Mouse (Mus musculus) gastrocnemius, adult 18-20 months (tissue): ENCODE data around the gene Mag. TPM values are rescaled to one million over a fixed set of nuclear protein-coding genes. Genes with fewer than 3 reads are reported as not detected.
"Not testable (repeated sequence)": the region's sequence is repeated elsewhere in the genome, so short reads cannot be mapped to it uniquely, and the experiment has no call there.

Experiments
- DNase-seq: peaks from one replicate; pipeline ENCODE4 v3.0.0; 2021; ENCODE audit warnings: low spot score
- total RNA-seq, 2 experiments: library from RNA; stranded (reverse); gene quantifications; 2 replicates each; pipeline ENCODE4 v1.2.3; 2021

Mag gene
- total RNA-seq, 2 experiments from 2014 or later = 0.48 to 0.76 TPM

GRCm38 (mm10) chr7:30942365-30942764 lies 27.7 kb upstream of the Mag start:
- not testable (repeated sequence) for DNase-seq

- DNase-seq = not testable (repeated sequence)
Measured at GRCm38 (mm10) chr7:30940070-30940469, 25.4 kb upstream of the Mag start.

DNA sequence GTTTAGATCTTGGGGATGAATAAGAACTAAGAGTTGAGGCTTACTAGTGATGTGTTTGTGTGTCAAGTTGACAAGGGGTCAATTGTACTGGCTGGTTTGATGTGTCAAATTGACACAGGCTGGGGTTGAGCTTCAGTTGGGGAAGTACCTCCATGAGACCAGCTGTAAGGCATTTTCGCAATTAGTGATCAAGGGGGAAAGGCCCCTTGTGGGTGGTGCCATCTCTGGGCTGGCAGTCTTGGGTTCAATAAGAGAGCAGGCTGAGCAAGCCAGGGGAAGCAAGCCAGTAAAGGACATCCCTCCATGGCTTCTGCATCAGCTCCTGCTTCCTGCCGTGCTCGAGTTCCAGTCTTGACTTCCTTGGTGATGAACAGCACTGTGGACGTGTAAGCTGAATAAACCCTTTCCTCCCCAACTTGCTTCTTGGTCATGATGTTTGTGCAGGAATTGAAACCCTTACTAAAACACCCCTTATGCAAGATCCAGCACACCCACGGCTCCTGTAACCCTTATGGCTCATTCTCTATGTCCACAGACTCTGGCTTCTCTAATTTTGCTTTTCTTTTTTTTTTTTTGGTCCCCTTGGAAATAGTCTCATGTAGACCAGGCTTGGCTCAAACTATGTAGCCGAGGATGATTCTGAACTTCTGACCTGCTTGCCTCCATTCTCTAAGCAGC lies 20.9 kb upstream of the Mag start:
- not testable (repeated sequence) for DNase-seq

GRCm38 (mm10) chr7:30924581-30924980 lies 9.9 kb upstream of the Mag start, which contains the start of gene Hamp2:
TSS of gene Hamp2 (minus strand) at chr7:30924681.
- not testable (repeated sequence) for DNase-seq

GRCm38 (mm10) chr7:30924071-30924470 lies 9.4 kb upstream of the Mag start:
- DNase-seq = no peak

DNA sequence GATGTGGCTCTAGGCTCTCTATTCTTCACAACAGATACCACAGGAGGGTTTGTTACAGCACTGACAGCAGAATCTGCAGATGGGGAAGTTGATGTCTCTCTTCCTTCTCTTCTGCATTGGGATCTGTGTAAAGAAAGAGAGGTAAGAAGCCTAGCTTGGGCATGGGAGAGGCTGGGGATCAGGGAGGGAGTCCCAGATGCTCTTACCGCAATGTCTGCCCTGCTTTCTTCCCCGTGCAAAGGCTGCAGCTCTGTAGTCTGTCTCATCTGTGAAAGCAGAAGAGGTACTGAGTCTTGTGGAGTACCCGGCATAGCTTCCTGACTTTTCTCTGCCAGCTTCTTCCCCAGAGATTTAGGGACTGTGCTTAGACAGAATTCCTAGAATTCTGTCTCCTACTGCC lies 7.8 kb upstream of the Mag start:
- DNase-seq = not testable (repeated sequence)

- no peak for DNase-seq
Measured at GRCm38 (mm10) chr7:30920217-30920616, 5.5 kb upstream of the Mag start.

- DNase-seq = no peak
Measured at GRCm38 (mm10) chr7:30917219-30917618, 2.5 kb upstream of the Mag start.

DNA sequence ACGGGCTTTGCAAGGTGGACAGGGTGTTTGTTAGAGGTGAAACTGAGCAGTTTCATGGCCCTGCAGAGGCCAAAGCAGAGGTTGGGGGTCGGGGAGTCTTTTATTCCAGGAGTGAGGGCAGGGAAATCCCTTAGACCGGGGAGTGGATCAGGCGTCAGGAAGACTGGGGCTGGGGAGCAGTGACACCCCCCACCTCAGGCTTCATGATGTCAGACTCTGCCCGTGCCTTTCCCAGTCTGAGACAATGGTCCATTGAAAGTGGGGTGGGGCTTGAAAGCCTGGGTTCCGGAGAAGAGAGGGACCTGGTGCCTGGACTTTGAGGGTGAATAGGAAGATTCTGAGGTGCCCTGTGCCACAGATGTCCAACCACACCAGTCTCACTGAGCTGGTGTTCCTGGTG lies 2.0 kb upstream of the Mag start:
- DNase-seq = no peak

- no peak for DNase-seq
Measured at GRCm38 (mm10) chr7:30909773-30910172, 4.9 kb downstream of the Mag start.

- DNase-seq = no peak
Measured at GRCm38 (mm10) chr7:30908992-30909431, 5.7 kb downstream of the Mag start.

GRCm38 (mm10) chr7:30908277-30908991 lies 6.2 kb downstream of the Mag start:
- no peak for DNase-seq

DNA sequence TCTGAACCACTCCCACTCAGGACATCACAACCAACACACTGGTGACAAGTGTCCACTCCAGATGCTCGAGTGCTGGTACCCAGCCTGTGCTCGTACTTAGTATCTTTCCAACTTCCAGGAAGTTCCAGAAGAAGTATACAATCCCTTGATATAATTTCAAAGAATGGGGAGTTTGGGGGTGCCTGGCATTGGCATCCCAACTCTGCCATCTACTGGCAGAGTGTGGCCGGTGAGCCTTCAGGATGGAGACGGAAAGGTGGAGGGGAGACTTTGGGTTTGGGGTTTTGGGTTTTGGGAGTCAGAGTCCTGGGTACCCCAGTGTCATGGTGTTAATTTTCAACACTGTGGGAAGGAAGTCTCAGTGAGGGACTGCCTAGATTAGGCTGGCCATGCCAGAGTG lies 10.6 kb downstream of the Mag start:
- no peak for DNase-seq

DNA sequence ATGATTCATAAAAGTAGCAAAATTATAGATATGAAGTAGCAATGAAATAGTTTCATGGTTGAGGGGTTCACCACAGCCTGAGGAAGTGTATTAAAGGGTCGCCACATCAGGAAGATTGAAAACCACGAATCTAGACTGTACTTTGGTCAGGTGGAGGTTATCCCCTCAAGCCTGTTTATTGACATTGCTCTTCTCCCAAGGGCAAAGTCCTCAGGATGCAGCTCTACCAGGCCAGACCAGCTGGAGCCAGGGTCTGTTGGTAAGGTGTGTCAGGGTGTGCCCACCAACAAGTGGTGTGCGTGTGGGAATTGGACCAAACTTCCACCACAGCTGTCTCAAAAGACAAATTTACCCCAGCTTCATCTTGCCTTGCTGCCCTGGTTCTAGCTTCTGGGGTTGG lies 19.5 kb downstream of the Mag start:
- no peak for DNase-seq

GRCm38 (mm10) chr7:30892515-30892914 lies 22.2 kb downstream of the Mag start:
- DNase-seq = no peak

DNA sequence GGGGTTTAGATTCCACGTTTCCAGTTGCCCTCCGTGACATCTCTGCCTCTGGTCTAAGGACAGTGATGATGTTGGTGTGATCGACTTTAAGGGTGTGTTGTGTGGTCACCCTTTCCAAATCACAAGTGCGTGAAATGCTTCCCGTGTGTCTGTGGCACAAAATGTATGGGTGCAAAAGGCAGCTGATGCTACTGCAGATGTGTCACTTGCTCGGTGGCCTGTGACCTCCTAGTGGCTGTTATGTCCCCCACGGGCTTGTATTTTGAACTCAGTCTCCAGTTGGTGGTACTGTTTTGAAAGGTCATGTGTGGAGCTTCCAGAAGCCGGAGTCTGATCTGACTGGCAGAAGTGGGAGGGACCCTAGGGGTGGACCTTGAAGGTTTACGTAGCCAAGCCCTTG lies 22.9 kb downstream of the Mag start:
- DNase-seq = no peak

DNA sequence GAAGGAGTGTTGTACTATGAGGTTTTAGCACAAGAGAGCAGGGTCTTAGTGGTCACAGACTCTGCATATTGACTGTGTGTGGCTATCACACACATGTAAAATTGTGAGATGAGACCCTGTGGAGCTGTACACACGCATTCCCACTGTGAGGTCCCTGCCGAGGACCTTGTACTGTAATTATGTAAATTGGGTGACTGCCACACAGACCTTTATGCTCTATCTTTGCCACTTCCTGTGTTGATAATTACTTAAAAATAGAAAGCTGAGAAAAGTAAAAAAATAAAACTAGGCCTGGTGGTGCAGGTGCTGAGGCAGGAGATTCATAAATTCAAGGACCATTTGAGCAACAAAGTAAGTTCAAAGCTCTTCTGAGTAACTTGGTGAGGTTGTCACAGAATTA lies 24.0 kb downstream of the Mag start:
- no peak for DNase-seq

DNA sequence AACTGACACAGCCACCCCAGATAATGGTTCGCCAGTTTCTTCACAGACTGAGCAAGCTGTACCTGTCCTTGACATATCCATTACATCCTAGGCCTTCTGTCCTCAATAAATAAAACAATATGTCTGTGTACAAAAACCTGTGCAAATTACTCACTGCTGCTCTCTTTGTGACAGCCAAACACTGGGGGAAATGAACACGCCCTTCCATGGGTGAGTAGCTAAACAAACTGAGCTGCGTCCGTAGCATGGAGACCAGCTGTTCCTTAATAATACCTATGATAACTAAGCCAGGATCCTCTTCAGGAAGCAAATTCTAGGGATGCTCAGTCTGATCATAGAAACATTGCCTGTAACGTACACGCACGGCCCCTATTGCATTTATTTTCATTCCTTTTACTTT lies 25.9 kb downstream of the Mag start:
- DNase-seq = no peak

GRCm38 (mm10) chr7:30887568-30888188 lies 27.0 kb downstream of the Mag start:
- no peak for DNase-seq

GRCm38 (mm10) chr7:30886852-30887251 lies 27.8 kb downstream of the Mag start:
- DNase-seq = no peak

DNA sequence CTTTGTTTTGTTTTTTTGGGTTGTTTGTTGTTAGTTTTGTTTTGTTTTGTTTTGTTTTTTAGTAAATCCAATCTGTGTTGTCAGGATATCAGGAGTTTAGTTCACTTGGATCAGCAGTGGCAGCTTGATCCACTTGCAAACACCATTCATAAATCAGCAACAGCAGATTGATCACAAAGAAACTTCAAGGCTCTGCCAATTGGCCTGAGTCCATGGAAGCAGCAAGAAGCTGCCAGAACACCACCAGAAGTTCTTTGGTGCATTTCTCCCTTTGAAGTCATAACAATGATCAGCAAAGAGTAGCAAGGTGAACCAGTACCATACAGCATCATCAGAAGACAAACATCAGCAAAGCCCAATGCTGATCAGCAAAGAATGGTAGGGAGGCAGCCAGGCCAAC lies 30.6 kb downstream of the Mag start:
- DNase-seq = no peak

DNA sequence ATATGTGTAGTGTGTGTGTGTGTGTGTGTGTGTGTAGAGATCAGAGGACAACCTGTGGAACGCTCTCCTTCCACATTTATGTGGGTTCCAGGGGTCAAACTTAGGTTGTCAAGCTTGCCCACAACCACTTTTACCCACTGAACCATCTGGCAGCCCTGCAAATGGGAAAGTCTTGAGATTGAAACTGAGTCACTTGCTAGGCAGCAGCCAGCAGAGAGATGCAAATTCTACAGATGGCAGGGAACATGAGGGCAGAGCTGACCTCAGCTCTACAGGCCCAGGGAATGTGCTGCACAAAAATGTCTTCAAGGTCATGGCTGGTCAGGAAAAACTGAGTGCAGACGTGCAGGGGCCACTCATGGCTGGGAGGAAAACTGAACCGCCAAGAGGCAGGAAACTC lies 33.3 kb downstream of the Mag start:
- DNase-seq = no peak

DNA sequence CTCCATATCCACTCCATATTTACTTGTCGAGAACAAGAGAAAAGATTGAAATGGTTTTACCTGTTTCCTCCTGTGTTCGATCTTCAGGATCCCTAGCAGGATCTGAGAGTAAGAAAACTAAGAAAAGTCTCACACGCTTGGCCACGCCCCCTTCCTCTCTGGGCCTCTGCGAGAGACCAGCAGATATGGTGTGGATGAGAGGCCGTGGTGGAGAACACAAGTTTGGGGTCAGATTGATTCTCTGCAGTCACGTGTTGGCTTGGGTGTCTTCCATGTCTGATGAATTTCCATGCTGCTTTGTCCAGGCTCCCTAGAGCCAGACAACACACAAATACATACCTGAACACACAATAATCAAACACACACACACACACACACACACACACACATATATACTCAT lies 34.5 kb downstream of the Mag start, which contains the start of gene Cd22:
Gene Cd22 (minus strand): TSS at position 167 of the 400 bp plus-strand sequence.
- DNase-seq = no peak
